Mouse (Mus musculus): ENCODE results near the gene Mertk. TPM values are rescaled to one million over a fixed set of nuclear protein-coding genes. Genes with fewer than 3 reads are reported as not detected.
A peak's percentile ranks its signal among the peaks of the same experiment; 100 is the strongest.

The Mertk gene
- polyA plus RNA-seq, 1 experiment from 2014 or later, result 22.3 TPM

GRCm38 (mm10) chr2:128817786-128818681, 119.3 kb downstream of the Mertk start, which contains the start of gene Tmem87b:
Gene Tmem87b (plus strand): TSS chr2:128818118.
- under 1% methylated on average over 59 of the region's 59 CpGs for WGBS
- no peaks in the 10 kb centered on the region for H3K36me3 ChIP-seq

GRCm38 (mm10) chr2:128818956-128819643, 120.3 kb downstream of the Mertk start:
- peak overlapping the region; percentile 72 for H3K4me3 ChIP-seq
- peak; percentile 33 for DNase-seq (ENCODE audit: low spot score)
- H3K27ac ChIP-seq, result peak overlapping the region; percentile 86
- WGBS, result 32% methylated on average over 14 of the region's 14 CpGs
- peaks cover 13% of the 10 kb centered on the region for H3K4me1 ChIP-seq
- peaks cover 7% of the 10 kb centered on the region for H3K36me3 ChIP-seq
- no peaks in the 10 kb centered on the region for H3K9me3 ChIP-seq (replicated peaks)
- H3K27me3 ChIP-seq (ENCODE audit: low read depth, poor library complexity, severe bottlenecking), result no peaks in the 10 kb centered on the region

More at GRCm38 (mm10) chr2:128817786-128818681, 119.3 kb downstream of the Mertk start, which contains the start of gene Tmem87b:
- no peaks in the 10 kb centered on the region for H3K9me3 ChIP-seq (replicated peaks)
- peak within 1 kb of the TSS; percentile 72 for H3K4me3 ChIP-seq
- DNase-seq (ENCODE audit: low spot score), result peak; percentile 99
- peaks cover 13% of the 10 kb centered on the region for H3K4me1 ChIP-seq
- H3K27me3 ChIP-seq (ENCODE audit: low read depth, poor library complexity, severe bottlenecking), result no peaks in the 10 kb centered on the region
- peak within 1 kb of the TSS; percentile 86 for H3K27ac ChIP-seq

GRCm38 (mm10) chr2:128820631-128821030, 121.9 kb downstream of the Mertk start:
- 64% methylated on average over 2 of the region's 2 CpGs for WGBS
- Histone ChIP-seq H3K4me3 (no peak overlapping the region), H3K27ac (no peak overlapping the region), H3K36me3 (peaks cover 18% of the 10 kb centered on the region), H3K4me1 (peaks cover 13% of the 10 kb centered on the region), H3K27me3 (ENCODE audit: low read depth, poor library complexity, severe bottlenecking) (no peaks in the 10 kb centered on the region), H3K9me3 (replicated peaks) (no peaks in the 10 kb centered on the region)
- DNase-seq (ENCODE audit: low spot score), result no peak

- H3K4me1 ChIP-seq, result peaks cover 5% of the 10 kb centered on the region
- 95% methylated on average over 5 of the region's 5 CpGs for WGBS
- H3K4me3 ChIP-seq, result no peak overlapping the region
- H3K27me3 ChIP-seq (ENCODE audit: low read depth, poor library complexity, severe bottlenecking), result no peaks in the 10 kb centered on the region
- no peak for DNase-seq (ENCODE audit: low spot score)
- peaks cover 43% of the 10 kb centered on the region for H3K36me3 ChIP-seq
- no peak overlapping the region for H3K27ac ChIP-seq
- H3K9me3 ChIP-seq (replicated peaks), result no peaks in the 10 kb centered on the region
Observed at GRCm38 (mm10) chr2:128823893-128824292, 125.1 kb downstream of the Mertk start.

- H3K27me3 ChIP-seq (ENCODE audit: low read depth, poor library complexity, severe bottlenecking), result no peaks in the 10 kb centered on the region
- no peak overlapping the region for H3K27ac ChIP-seq
- H3K4me3 ChIP-seq, result no peak overlapping the region
- H3K36me3 ChIP-seq, result peaks cover 80% of the 10 kb centered on the region
- no peaks in the 10 kb centered on the region for H3K9me3 ChIP-seq (replicated peaks)
- WGBS, result 95% methylated on average over 1 of the region's 1 CpGs
- H3K4me1 ChIP-seq, result no peaks in the 10 kb centered on the region
- no peak for DNase-seq (ENCODE audit: low spot score)
Observed at GRCm38 (mm10) chr2:128827787-128828186, 129.0 kb downstream of the Mertk start.

- WGBS, result 90% methylated on average over 3 of the region's 3 CpGs
- DNase-seq (ENCODE audit: low spot score), result no peak
Observed at GRCm38 (mm10) chr2:128832611-128833010, 133.9 kb downstream of the Mertk start.

GRCm38 (mm10) chr2:128833035-128833434, 134.3 kb downstream of the Mertk start:
- WGBS, result 94% methylated on average over 2 of the region's 2 CpGs
- Histone ChIP-seq H3K9me3 (replicated peaks) (no peaks in the 10 kb centered on the region), H3K4me3 (no peak overlapping the region), H3K27me3 (ENCODE audit: low read depth, poor library complexity, severe bottlenecking) (no peaks in the 10 kb centered on the region), H3K36me3 (peaks cover 96% of the 10 kb centered on the region), H3K4me1 (no peaks in the 10 kb centered on the region), H3K27ac (no peak overlapping the region)
- no peak for DNase-seq (ENCODE audit: low spot score)

More at GRCm38 (mm10) chr2:128832611-128833010, 133.9 kb downstream of the Mertk start:
- no peak overlapping the region for H3K27ac ChIP-seq
- H3K36me3 ChIP-seq, result peaks cover 96% of the 10 kb centered on the region
- H3K27me3 ChIP-seq (ENCODE audit: low read depth, poor library complexity, severe bottlenecking), result no peaks in the 10 kb centered on the region
- H3K4me1 ChIP-seq, result no peaks in the 10 kb centered on the region
- H3K4me3 ChIP-seq, result no peak overlapping the region
- no peaks in the 10 kb centered on the region for H3K9me3 ChIP-seq (replicated peaks)

- peaks cover 93% of the 10 kb centered on the region for H3K36me3 ChIP-seq
- H3K4me3 ChIP-seq, result no peak overlapping the region
- H3K4me1 ChIP-seq, result no peaks in the 10 kb centered on the region
- WGBS, result 91% methylated on average over 2 of the region's 2 CpGs
- H3K27ac ChIP-seq, result no peak overlapping the region
- no peaks in the 10 kb centered on the region for H3K9me3 ChIP-seq (replicated peaks)
- no peaks in the 10 kb centered on the region for H3K27me3 ChIP-seq (ENCODE audit: low read depth, poor library complexity, severe bottlenecking)
- no peak for DNase-seq (ENCODE audit: low spot score)
Observed at GRCm38 (mm10) chr2:128833435-128833834, 134.7 kb downstream of the Mertk start.

- Histone ChIP-seq H3K9me3 (replicated peaks) (no peaks in the 10 kb centered on the region), H3K27me3 (ENCODE audit: low read depth, poor library complexity, severe bottlenecking) (no peaks in the 10 kb centered on the region), H3K27ac (no peak overlapping the region), H3K4me3 (no peak overlapping the region), H3K4me1 (no peaks in the 10 kb centered on the region), H3K36me3 (peaks cover 77% of the 10 kb centered on the region)
- no peak for DNase-seq (ENCODE audit: low spot score)
- 91% methylated on average over 8 of the region's 8 CpGs for WGBS
Observed at GRCm38 (mm10) chr2:128837531-128837930, 138.8 kb downstream of the Mertk start.

- Histone ChIP-seq H3K4me1 (no peaks in the 10 kb centered on the region), H3K36me3 (peaks cover 77% of the 10 kb centered on the region), H3K9me3 (replicated peaks) (no peaks in the 10 kb centered on the region), H3K27ac (no peak overlapping the region), H3K27me3 (ENCODE audit: low read depth, poor library complexity, severe bottlenecking) (no peaks in the 10 kb centered on the region), H3K4me3 (no peak overlapping the region)
- no peak for DNase-seq (ENCODE audit: low spot score)
- 96% methylated on average over 3 of the region's 3 CpGs for WGBS
Observed at GRCm38 (mm10) chr2:128838611-128839010, 139.9 kb downstream of the Mertk start.

- 83% methylated on average over 2 of the region's 2 CpGs for WGBS
- Histone ChIP-seq H3K4me1 (no peaks in the 10 kb centered on the region), H3K9me3 (replicated peaks) (no peaks in the 10 kb centered on the region), H3K36me3 (peaks cover 76% of the 10 kb centered on the region), H3K4me3 (no peak overlapping the region), H3K27ac (no peak overlapping the region), H3K27me3 (ENCODE audit: low read depth, poor library complexity, severe bottlenecking) (no peaks in the 10 kb centered on the region)
- DNase-seq (ENCODE audit: low spot score), result no peak
Observed at GRCm38 (mm10) chr2:128839501-128839900, 140.7 kb downstream of the Mertk start.

GRCm38 (mm10) chr2:128842437-128842836, 143.7 kb downstream of the Mertk start:
- Histone ChIP-seq H3K36me3 (peaks cover 72% of the 10 kb centered on the region), H3K27ac (no peak overlapping the region), H3K4me1 (no peaks in the 10 kb centered on the region), H3K4me3 (no peak overlapping the region), H3K27me3 (ENCODE audit: low read depth, poor library complexity, severe bottlenecking) (no peaks in the 10 kb centered on the region), H3K9me3 (replicated peaks) (no peaks in the 10 kb centered on the region)
- WGBS, result 95% methylated on average over 8 of the region's 8 CpGs
- no peak for DNase-seq (ENCODE audit: low spot score)

- no peaks in the 10 kb centered on the region for H3K27me3 ChIP-seq (ENCODE audit: low read depth, poor library complexity, severe bottlenecking)
- H3K4me3 ChIP-seq, result no peak overlapping the region
- H3K9me3 ChIP-seq (replicated peaks), result no peaks in the 10 kb centered on the region
- no peaks in the 10 kb centered on the region for H3K4me1 ChIP-seq
- no peak for DNase-seq (ENCODE audit: low spot score)
- H3K36me3 ChIP-seq, result peaks cover 76% of the 10 kb centered on the region
- WGBS, result 98% methylated on average over 2 of the region's 2 CpGs
- H3K27ac ChIP-seq, result no peak overlapping the region
Observed at GRCm38 (mm10) chr2:128850036-128850435, 151.3 kb downstream of the Mertk start.

Data from limb, embryonic 10.5 days (tissue).